Mouse (Mus musculus): ENCODE measurements around the gene Mmp24.

DNA sequence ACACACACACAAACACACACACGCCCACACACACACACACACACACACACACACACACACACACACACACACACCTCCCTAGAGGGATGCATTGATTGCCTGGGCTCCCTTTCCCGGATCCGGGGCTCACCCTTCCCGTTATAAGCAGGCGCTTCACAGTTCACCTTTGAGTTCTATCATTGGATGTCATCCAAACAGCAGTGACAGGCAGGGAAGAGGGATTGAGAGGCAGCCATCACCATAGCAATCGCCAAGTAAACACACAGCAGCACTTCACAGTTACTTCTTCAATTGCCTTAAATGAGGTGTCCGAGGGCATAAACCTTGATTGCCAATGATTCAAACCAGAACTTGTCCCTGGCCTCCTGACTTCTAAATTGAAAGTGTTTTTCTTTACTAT, 3.9 kb downstream of the Mmp24 start:
- TF ChIP-seq CTCF (IDR thresholded peaks at IDR 0.05; ENCODE audit: borderline replicate concordance, control insufficient read depth, extremely low read depth, insufficient read depth, low read length, poor library complexity) (no peak), POLR2A (IDR thresholded peaks at IDR 0.05; ENCODE audit: control insufficient read depth, extremely low read depth, insufficient read depth, low read length, poor library complexity) (no peak)
